Mouse (Mus musculus): ENCODE results near the gene Fam243.

DNA sequence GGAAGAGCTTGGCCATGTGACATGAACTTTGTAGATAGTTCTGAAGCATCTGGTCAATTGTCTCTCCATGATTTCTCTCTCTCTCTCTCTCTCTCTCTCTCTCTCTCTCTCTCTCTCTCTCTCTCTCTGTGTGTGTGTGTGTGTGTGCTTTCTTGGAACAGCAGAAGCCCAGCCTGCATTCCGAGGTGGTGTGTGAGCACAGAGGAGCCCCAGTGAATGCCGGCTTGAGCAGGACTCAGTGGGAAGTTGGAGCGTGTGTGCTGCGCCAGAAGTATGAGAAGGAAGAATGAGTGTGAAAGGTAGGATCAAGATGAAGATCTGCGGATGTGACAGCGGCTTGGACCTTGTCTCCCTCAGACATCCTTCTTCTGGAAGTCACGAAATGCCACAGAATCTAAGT is 44.2 kb upstream of the Fam243 start:
- TF ChIP-seq CTCF (IDR thresholded peaks at IDR 0.05; ENCODE audit: low read depth), result no peak
- no peak for TF ChIP-seq EP300 (optimal IDR thresholded peaks at IDR 0.05)
